Mouse (Mus musculus) R1 (cell line): Measurements from ENCODE around the gene Gse1.

Experiments
- DNase-seq: peaks from one replicate; pipeline ENCODE4 v3.0.0-alpha.2; 2018; ENCODE audit warnings: low read depth, low spot score

The Gse1 gene

GRCm38 (mm10) chr8:120610824-120611223 is 382.6 kb downstream of the Gse1 start:
- no peak for DNase-seq

GRCm38 (mm10) chr8:120614491-120614890 is 386.2 kb downstream of the Gse1 start:
- DNase-seq: no peak

- DNase-seq: no peak
Observed at GRCm38 (mm10) chr8:120616663-120617626, 388.7 kb downstream of the Gse1 start.

- peak; percentile 94 for DNase-seq
Observed at GRCm38 (mm10) chr8:120618110-120618509, 389.9 kb downstream of the Gse1 start.

GRCm38 (mm10) chr8:120619235-120620180 is 391.3 kb downstream of the Gse1 start:
- no peak for DNase-seq

- no peak for DNase-seq
Observed at GRCm38 (mm10) chr8:120620441-120620840, 392.2 kb downstream of the Gse1 start.

- DNase-seq: peak; percentile 47
Observed at GRCm38 (mm10) chr8:120622161-120622560, 393.9 kb downstream of the Gse1 start.

GRCm38 (mm10) chr8:120623608-120624007 is 395.4 kb downstream of the Gse1 start:
- DNase-seq: no peak

GRCm38 (mm10) chr8:120626461-120626860 is 398.2 kb downstream of the Gse1 start:
- peak; percentile 98 for DNase-seq

- no peak for DNase-seq
Observed at GRCm38 (mm10) chr8:120627298-120627697, 399.0 kb downstream of the Gse1 start.

GRCm38 (mm10) chr8:120630031-120630430 is 401.8 kb downstream of the Gse1 start:
- DNase-seq: peak; percentile 56

GRCm38 (mm10) chr8:120630848-120631247 is 402.6 kb downstream of the Gse1 start:
- peak; percentile 84 for DNase-seq
